Mouse (Mus musculus): Measurements from ENCODE around the gene Slc16a3. TPM values are rescaled to one million over a fixed set of nuclear protein-coding genes. Genes with fewer than 3 reads are reported as not detected.

Slc16a3 gene
- 1 to 10 TPM; 1.9 to 7.6 TPM for total RNA-seq (2023)

GRCm38 (mm10) chr11:120948328-120948727 is at the start of gene Slc16a3:
Slc16a3 (plus strand) TSS chr11:120948480.

GRCm38 (mm10) chr11:120932564-120933398 is 15.5 kb upstream of the Slc16a3 start, which contains the start of gene Ccdc57:
Ccdc57 (minus strand) TSS chr11:120932872.

GRCm38 (mm10) chr11:120990951-120991526 is 42.8 kb downstream of the Slc16a3 start, which contains the start of gene Csnk1d:
Csnk1d (minus strand) TSS chr11:120991330.

Other genes with a start within 250 kb of the Slc16a3 start
- 10 to 100 TPM; 32.7 to 35.1 TPM for gene Cenpx, start 234.7 kb upstream of the Slc16a3 start, total RNA-seq (2023)
- gene Lrrc45, start 234.6 kb upstream of the Slc16a3 start, total RNA-seq (2023) = 10 to 100 TPM; 32.4 to 37.7 TPM
- 1 to 10 TPM in 1 of 2 experiments, not detected in 1; 1.4 TPM for gene Rac3, start 227.0 kb upstream of the Slc16a3 start, total RNA-seq (2023)
- under 1 TPM in 1 of 2 experiments, not detected in 1; 0.89 TPM for gene Dcxr, start 221.2 kb upstream of the Slc16a3 start, total RNA-seq (2023)
- not detected for gene Cbr2, start 216.4 kb upstream of the Slc16a3 start, total RNA-seq (2023)
- gene Hmga1b, start 185.7 kb upstream of the Slc16a3 start, total RNA-seq (2023) = 10 to 100 TPM; 25.4 to 31.0 TPM
- gene Rfng, start 164.3 kb upstream of the Slc16a3 start, total RNA-seq (2023) = 10 to 100 TPM; 16.4 to 16.7 TPM
- 10 to 100 TPM; 73.1 to 93.6 TPM for gene Gps1, start 164.2 kb upstream of the Slc16a3 start, total RNA-seq (2023)
- gene Dus1l, start 152.1 kb upstream of the Slc16a3 start, total RNA-seq (2023) = 10 to 100 TPM; 53.5 to 62.9 TPM
- gene Fasn, start 123.9 kb upstream of the Slc16a3 start, total RNA-seq (2023) = 100 to 1,000 TPM; 154 to 171 TPM
- under 1 TPM; 0.39 to 0.84 TPM for gene Ccdc57, start 15.6 kb upstream of the Slc16a3 start, total RNA-seq (2023)
- gene Csnk1d, start 42.9 kb downstream of the Slc16a3 start, total RNA-seq (2023) = 100 to 1,000 TPM; 162 to 175 TPM
- 100 to 1,000 TPM; 175 to 207 TPM for gene Cd7, start 90.9 kb downstream of the Slc16a3 start, total RNA-seq (2023)
- gene Sectm1b, start 115.1 kb downstream of the Slc16a3 start, total RNA-seq (2023) = not detected
- not detected for gene Sectm1a, start 132.7 kb downstream of the Slc16a3 start, total RNA-seq (2023)
- not detected for gene Tex19.2, start 170.2 kb downstream of the Slc16a3 start, total RNA-seq (2023)
- gene Tex19.1, start 197.7 kb downstream of the Slc16a3 start, total RNA-seq (2023) = not detected
- not detected for gene Uts2r, start 211.8 kb downstream of the Slc16a3 start, total RNA-seq (2023)

All from T-cell, adult 66 days (primary cell).